Mouse (Mus musculus): ENCODE data around the gene Lrif1. TPM values are rescaled to one million over a fixed set of nuclear protein-coding genes. Genes with fewer than 3 reads are reported as not detected.

The Lrif1 gene
- polyA plus RNA-seq, 1 experiment = 33.5 TPM

- Histone ChIP-seq H3K27me3 (ENCODE audit: control insufficient read depth, insufficient read depth, low read length) (no peaks in the 10 kb centered on the region), H3K27ac (ENCODE audit: control insufficient read depth, insufficient read depth, low read depth, low read length) (no peak overlapping the region), H3K4me3 (ENCODE audit: control insufficient read depth, low read depth, low read length) (no peak overlapping the region), H3K36me3 (ENCODE audit: control insufficient read depth, insufficient read depth, low read length) (no peaks in the 10 kb centered on the region), H3K4me1 (ENCODE audit: control insufficient read depth, insufficient read depth, low read length) (no peaks in the 10 kb centered on the region)
- no peak for TF ChIP-seq POLR2A (IDR thresholded peaks at IDR 0.05; ENCODE audit: control insufficient read depth, low read depth, low read length)
- no peak for TF ChIP-seq CTCF (IDR thresholded peaks at IDR 0.05; ENCODE audit: control insufficient read depth, insufficient read depth, insufficient replicate concordance, low read depth, low read length)
Observed at GRCm38 (mm10) chr3:106785130-106785529, 100.3 kb downstream of the Lrif1 start.

Other genes with a start within 250 kb of the Lrif1 start
- 0.17 and 0.31 TPM in 2 replicates for gene Dennd2d, start 202.6 kb upstream of the Lrif1 start, polyA plus RNA-seq (2012; rRNA removed)
- 3.7 and 6.3 TPM in 2 replicates for gene Dram2, start 137.2 kb upstream of the Lrif1 start, polyA plus RNA-seq (2012; rRNA removed)
- gene Cept1, start 137.2 kb upstream of the Lrif1 start, polyA plus RNA-seq (2012; rRNA removed) = 2.1 and 3.1 TPM in 2 replicates
- gene Cd53, start 105.2 kb downstream of the Lrif1 start, polyA plus RNA-seq (2012; rRNA removed) = 0.60 and 0.63 TPM in 2 replicates
- not detected in 2 replicates for gene Olfr266, start 141.3 kb downstream of the Lrif1 start, polyA plus RNA-seq (2012; rRNA removed)

Measured in testis, adult 2 months (tissue).